Mouse (Mus musculus) olfactory bulb, adult 2 months (tissue): ENCODE measurements around the gene Sacm1l. TPM values are rescaled to one million over a fixed set of nuclear protein-coding genes. Genes with fewer than 3 reads are reported as not detected.

Source experiments
- H3K27ac ChIP-seq: fragments of 200-500 bp; 2 replicates; pipeline ENCODE4 v1.5.1; 2012; ENCODE audit warnings: low read depth, low read length; ENCODE audit not compliant: insufficient read depth
- H3K4me1 ChIP-seq: fragments of 200-500 bp; 2 replicates; pipeline ENCODE4 v1.6.1; 2012; ENCODE audit warnings: low read length; ENCODE audit not compliant: control insufficient read depth, insufficient read depth
- H3K4me3 ChIP-seq: fragments of 200-500 bp; 2 replicates; pipeline ENCODE4 v1.5.1; 2012; ENCODE audit warnings: mild to moderate bottlenecking, low read depth, low read length, moderate library complexity; ENCODE audit not compliant: insufficient read depth
- CTCF ChIP-seq: fragments of 200-500 bp; IDR thresholded peaks from 2 replicates; pipeline ENCODE4 v1.5.1; 2012; ENCODE audit warnings: low read depth, mild to moderate bottlenecking, low read length, moderate library complexity; ENCODE audit not compliant: insufficient read depth
- POLR2A ChIP-seq: fragments of 200-500 bp; IDR thresholded peaks from 2 replicates; pipeline ENCODE4 v1.6.1; 2012; ENCODE audit warnings: mild to moderate bottlenecking, low read depth, low read length, moderate library complexity; ENCODE audit not compliant: insufficient read depth
- WGBS: fragments of 180-500 bp; shearing (Covaris S2); methylation state at CpG from one replicate; pipeline ENCODE4 v1.1.7; 2018; 5-methylcytosine and 5-hydroxymethylcytosine counted together
- polyA plus RNA-seq: library from polyadenylated mRNA; stranded (reverse); fragments of >200 nt; gene quantifications from 2 replicates; pipeline ENCODE4 v1.2.4, GENCODE M21; 2012; ENCODE audit warnings: low replicate concordance; ENCODE audit not compliant: missing spikeins, insufficient read depth, insufficient read length

Gene Sacm1l
- polyA plus RNA-seq, 1 experiment = not detected

- Histone ChIP-seq H3K4me1 (no peaks in the 10 kb centered on the region), H3K4me3 (no peak overlapping the region), H3K27ac (no peak overlapping the region)
- 92% methylated on average over 13 of the region's 13 CpGs for WGBS
- no peak for TF ChIP-seq POLR2A
Measured at GRCm38 (mm10) chr9:123518969-123519894, 10.3 kb upstream of the Sacm1l start.

GRCm38 (mm10) chr9:123520735-123521134 lies 8.8 kb upstream of the Sacm1l start:
- WGBS = 88% methylated on average over 3 of the region's 3 CpGs
- no peak overlapping the region for H3K27ac ChIP-seq
- H3K4me3 ChIP-seq = no peak overlapping the region
- no peaks in the 10 kb centered on the region for H3K4me1 ChIP-seq
- TF ChIP-seq POLR2A (no peak), CTCF (no peak)

- no peak overlapping the region for H3K4me3 ChIP-seq
- WGBS = 42% methylated on average over 3 of the region's 3 CpGs
- TF ChIP-seq CTCF = peak; percentile 27; the same call in 1 of the 2 replicates
- TF ChIP-seq POLR2A = no peak
- no peaks in the 10 kb centered on the region for H3K4me1 ChIP-seq
- no peak overlapping the region for H3K27ac ChIP-seq
Measured at GRCm38 (mm10) chr9:123523676-123524075, 5.9 kb upstream of the Sacm1l start.

DNA sequence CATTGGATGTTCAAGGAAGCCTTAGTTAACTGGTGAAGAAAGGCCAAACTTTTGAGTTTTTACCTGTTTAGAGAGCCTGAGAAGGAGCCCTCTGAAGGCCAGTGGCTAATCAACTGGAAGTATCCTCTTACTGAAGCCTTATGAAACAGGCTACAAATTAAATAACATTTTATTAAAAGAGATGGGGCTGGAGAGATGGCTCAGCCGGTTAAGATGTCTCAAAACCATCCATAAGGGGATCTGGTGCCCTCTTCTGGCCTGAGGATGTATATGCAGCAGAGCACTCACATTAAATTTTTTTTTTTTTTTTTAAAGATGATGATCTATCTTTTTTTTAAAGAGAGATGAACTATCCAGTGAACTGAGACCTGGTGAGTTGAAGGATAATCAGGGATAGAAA lies 4.5 kb upstream of the Sacm1l start:
- WGBS = 0% methylated on average over 1 of the region's 1 CpGs
- Histone ChIP-seq H3K4me3 (no peak overlapping the region), H3K4me1 (no peaks in the 10 kb centered on the region), H3K27ac (no peak overlapping the region)
- TF ChIP-seq POLR2A = no peak
- TF ChIP-seq CTCF = no peak

DNA sequence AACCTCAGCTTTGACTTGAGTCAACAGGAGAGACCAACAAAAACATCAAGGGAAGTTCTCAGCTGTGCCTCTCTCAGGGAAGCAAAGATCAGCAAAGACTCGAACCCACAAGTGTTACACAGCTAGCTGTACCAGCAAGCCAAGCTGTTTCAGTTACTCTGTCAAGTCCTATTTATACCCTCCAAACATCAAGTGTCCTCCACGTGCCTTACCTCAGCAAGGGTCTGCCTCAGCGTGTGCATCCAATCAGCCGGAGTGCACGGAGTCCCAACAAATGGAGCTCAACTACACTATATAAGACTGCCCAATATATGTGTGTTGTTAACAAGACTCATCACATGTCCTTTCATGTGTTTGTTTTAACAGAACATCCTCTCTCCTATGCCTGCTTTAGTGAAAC lies 3.1 kb upstream of the Sacm1l start:
- Histone ChIP-seq H3K4me3 (no peak overlapping the region), H3K4me1 (no peaks in the 10 kb centered on the region), H3K27ac (no peak overlapping the region)
- TF ChIP-seq POLR2A (no peak), CTCF (no peak)
- WGBS = 79% methylated on average over 5 of the region's 5 CpGs

DNA sequence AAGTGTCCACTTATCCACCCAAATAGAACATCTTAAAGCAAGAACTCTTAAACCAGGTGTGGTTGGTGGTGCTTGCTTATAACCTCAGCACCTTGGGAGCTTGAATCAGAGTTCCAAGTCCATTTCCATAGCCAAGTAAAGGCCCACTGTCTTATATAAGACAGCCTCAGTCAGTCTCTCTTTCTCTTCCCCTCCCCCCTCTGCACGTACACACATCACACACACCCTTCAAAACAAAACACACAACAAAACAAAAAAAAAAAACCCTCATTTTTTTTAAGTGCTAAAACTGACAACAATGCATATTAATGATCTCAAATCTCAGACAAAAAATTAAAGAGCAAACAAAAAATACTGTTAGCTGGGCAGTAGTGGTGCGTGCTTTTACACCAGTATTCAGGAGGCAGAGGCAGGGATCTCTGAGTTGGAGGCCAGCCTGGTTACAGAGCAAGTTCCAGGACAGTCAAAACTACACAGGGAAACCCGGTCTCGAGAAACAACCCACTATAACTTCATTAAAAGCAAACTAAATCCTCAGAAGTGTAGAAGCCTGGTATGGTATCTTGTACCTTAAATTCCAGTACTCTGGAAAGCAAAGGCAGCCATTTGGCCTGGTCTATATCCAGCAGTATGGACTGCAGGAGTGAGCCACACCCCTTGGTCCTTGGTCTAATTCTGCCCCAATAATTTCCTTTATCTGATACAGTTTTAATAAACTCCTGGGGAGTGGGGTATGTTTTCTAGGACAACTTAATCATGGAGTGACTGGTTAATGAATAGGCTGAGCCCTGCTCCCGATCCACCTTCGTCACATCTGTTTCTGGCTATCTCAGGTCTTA lies 1.3 kb upstream of the Sacm1l start:
- Histone ChIP-seq H3K4me3 (peak overlapping the region; percentile 76), H3K4me1 (no peaks in the 10 kb centered on the region), H3K27ac (peak overlapping the region; percentile 99)
- 9% methylated on average over 6 of the region's 6 CpGs for WGBS
- TF ChIP-seq POLR2A = no peak
- no peak for TF ChIP-seq CTCF

DNA sequence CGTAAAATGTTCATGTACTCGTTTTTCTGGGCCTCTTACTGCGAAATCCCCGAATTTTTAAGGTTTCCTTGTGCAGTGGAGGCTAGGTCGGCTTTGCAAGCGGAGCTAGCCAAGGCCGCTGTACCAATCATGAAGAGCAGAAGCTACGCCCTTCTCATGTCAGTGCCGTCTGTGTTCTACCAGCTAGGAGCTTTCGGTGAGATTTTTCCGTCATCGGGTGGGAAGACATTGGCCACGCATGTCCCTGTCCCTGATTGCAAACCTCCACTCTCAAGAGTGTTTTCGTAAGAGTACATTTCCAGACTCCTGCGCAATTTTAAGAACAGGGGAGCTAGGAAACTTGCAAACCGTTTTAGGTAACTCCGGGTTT lies 648 bp upstream of the Sacm1l start:
- Histone ChIP-seq H3K27ac (peak overlapping the region; percentile 99), H3K4me3 (peak overlapping the region; percentile 76), H3K4me1 (no peaks in the 10 kb centered on the region)
- TF ChIP-seq CTCF = no peak
- no peak for TF ChIP-seq POLR2A
- under 1% methylated on average over 17 of the region's 17 CpGs for WGBS

- peak overlapping the region; percentile 50 for H3K27ac ChIP-seq
- TF ChIP-seq POLR2A (no peak), CTCF (no peak)
- H3K4me1 ChIP-seq = no peaks in the 10 kb centered on the region
- WGBS = under 1% methylated on average over 13 of the region's 13 CpGs
- H3K4me3 ChIP-seq = peak overlapping the region; percentile 97
Measured at GRCm38 (mm10) chr9:123530158-123530475, 558 bp downstream of the Sacm1l start.

- Histone ChIP-seq H3K4me3 (no peak overlapping the region), H3K27ac (no peak overlapping the region), H3K4me1 (no peaks in the 10 kb centered on the region)
- 6% methylated on average over 11 of the region's 11 CpGs for WGBS
- TF ChIP-seq CTCF (no peak), POLR2A (no peak)
Measured at GRCm38 (mm10) chr9:123530566-123531130, 1.1 kb downstream of the Sacm1l start.
